Mouse (Mus musculus): ENCODE data around the gene Ikbip. TPM values are rescaled to one million over a fixed set of nuclear protein-coding genes. Genes with fewer than 3 reads are reported as not detected.

The Ikbip gene
- polyA plus RNA-seq (2015; fragmentation: Nextera tagmentation; extraction: Ambion mirVana) = 19.7 and 20.6 TPM in 2 replicates

DNA sequence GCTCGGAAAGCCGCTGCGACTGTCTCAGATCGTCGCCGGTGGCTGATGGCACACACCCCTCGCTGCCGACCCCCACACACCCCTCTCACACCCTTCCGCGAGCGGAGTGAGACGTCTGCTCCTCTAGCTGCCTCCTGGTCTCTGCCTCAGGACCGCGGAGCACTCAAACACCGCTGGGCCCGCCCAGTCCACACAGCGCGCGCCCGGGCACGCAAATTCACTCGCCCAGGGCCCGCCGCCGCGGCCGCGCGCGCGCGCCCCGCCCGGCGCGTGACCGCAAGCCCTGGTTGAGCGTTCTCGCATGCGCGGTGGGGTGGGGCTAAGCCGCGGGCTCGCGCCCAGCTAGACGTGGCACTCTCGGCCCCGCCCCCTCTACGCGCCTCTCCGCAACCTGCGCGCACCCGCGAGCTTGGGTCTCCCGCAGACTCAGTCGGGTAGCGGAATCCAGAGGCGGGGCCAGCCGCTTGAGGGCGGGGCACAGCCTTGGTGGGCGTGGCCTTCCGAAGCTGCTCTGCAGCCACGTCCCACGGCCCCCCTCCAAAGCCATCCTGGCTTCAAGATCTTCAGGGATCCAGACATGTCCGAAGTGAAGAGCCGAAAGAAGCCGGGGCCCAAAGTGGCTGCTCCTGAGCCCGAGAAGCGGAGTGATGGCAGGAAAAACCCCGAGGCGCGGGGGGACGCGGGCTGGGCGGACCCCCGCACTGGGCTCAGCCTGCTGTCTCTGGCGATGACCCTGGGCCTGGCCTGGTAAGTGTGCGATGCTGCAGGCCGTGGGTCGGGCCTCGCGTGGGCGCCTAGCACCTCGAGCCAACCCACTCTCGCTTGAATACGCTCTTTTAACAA is at the start of gene Ikbip, which contains the start of gene Apaf1:
Ikbip (plus strand) TSS at position 391 of the 843 bp plus-strand sequence.
Apaf1 (minus strand) TSS at position 221 of the 843 bp plus-strand sequence.
- Histone ChIP-seq H3K4me2 (ENCODE audit: low read length) (peak within 1 kb of the TSS; percentile 81), H3K9ac (ENCODE audit: low read depth, low read length) (peak within 1 kb of the TSS; percentile 90), H3K27me3 (replicated peaks; ENCODE audit: control insufficient read depth, insufficient read depth, low read length) (no peaks in the 10 kb centered on the region), H3K4me1 (ENCODE audit: control insufficient read depth, insufficient read depth, low read depth, low read length) (peaks cover 4% of the 10 kb centered on the region), H3K9me3 (ENCODE audit: control insufficient read depth, low read length) (no peaks in the 10 kb centered on the region), H3K4me3 (ENCODE audit: low read length) (peak within 1 kb of the TSS; percentile 97), H3K27ac (ENCODE audit: low read depth, low read length) (peak within 1 kb of the TSS; percentile 88), H3K36me3 (ENCODE audit: control insufficient read depth, insufficient read depth, low read length) (peaks cover under 1% of the 10 kb centered on the region)
- WGBS = 0% methylated on average over 79 of the region's 87 CpGs
- peak; percentile 96 for ATAC-seq

DNA sequence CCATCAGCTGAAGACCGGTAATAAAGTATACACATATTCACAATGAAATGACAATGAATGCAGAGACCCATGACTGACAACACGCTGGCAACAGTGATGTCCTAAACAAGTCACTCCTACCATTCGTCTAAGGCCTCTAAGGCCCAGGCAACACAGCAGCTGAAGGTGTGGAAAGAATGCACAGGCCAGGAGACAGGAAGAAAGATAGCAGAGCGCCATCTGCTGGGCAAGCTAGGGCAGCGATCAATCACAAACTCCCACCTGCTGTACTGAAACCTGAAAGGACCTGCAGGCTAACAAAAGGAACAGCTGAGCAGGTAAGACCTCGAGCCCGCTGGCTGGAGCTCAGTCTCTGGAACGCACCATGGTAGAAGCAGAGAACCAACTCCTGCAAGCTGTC is 48.8 kb upstream of the Ikbip start:
- no peaks in the 10 kb centered on the region for H3K27me3 ChIP-seq (replicated peaks; ENCODE audit: control insufficient read depth, insufficient read depth, low read length)
- H3K27ac ChIP-seq (ENCODE audit: low read depth, low read length) = no peak overlapping the region
- ATAC-seq = peak; percentile 90
- no peak overlapping the region for H3K4me2 ChIP-seq (ENCODE audit: low read length)
- H3K4me1 ChIP-seq (ENCODE audit: control insufficient read depth, insufficient read depth, low read depth, low read length) = no peaks in the 10 kb centered on the region
- no peak overlapping the region for H3K4me3 ChIP-seq (ENCODE audit: low read length)
- no peak overlapping the region for H3K9ac ChIP-seq (ENCODE audit: low read depth, low read length)
- peaks cover 10% of the 10 kb centered on the region for H3K36me3 ChIP-seq (ENCODE audit: control insufficient read depth, insufficient read depth, low read length)
- WGBS = 28% methylated on average over 8 of the region's 8 CpGs
- no peaks in the 10 kb centered on the region for H3K9me3 ChIP-seq (ENCODE audit: control insufficient read depth, low read length)

DNA sequence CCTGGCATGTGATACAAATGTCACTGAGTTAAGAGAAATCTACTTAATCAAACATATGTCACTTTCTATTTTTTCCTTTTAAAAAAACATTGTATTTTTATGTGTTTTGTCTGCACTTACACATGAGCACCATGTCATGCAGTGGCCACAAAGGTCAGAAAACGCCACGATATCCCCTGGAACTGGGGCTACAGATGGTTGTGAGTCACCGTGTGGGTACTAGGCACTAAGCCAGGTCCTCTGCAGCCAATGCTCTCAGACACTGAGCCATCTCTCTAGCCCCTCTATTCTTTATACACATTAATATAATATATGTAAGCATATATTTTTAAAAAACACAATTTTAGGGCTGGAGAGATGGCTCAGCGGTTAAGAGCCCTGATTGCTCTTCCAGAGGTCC is 33.0 kb upstream of the Ikbip start:
- H3K9me3 ChIP-seq (ENCODE audit: control insufficient read depth, low read length) = no peaks in the 10 kb centered on the region
- H3K27ac ChIP-seq (ENCODE audit: low read depth, low read length) = no peak overlapping the region
- H3K4me1 ChIP-seq (ENCODE audit: control insufficient read depth, insufficient read depth, low read depth, low read length) = no peaks in the 10 kb centered on the region
- H3K9ac ChIP-seq (ENCODE audit: low read depth, low read length) = no peak overlapping the region
- H3K36me3 ChIP-seq (ENCODE audit: control insufficient read depth, insufficient read depth, low read length) = peaks cover 13% of the 10 kb centered on the region
- 83% methylated on average over 4 of the region's 4 CpGs for WGBS
- no peaks in the 10 kb centered on the region for H3K27me3 ChIP-seq (replicated peaks; ENCODE audit: control insufficient read depth, insufficient read depth, low read length)
- H3K4me2 ChIP-seq (ENCODE audit: low read length) = no peak overlapping the region
- H3K4me3 ChIP-seq (ENCODE audit: low read length) = no peak overlapping the region
- ATAC-seq = no peak

DNA sequence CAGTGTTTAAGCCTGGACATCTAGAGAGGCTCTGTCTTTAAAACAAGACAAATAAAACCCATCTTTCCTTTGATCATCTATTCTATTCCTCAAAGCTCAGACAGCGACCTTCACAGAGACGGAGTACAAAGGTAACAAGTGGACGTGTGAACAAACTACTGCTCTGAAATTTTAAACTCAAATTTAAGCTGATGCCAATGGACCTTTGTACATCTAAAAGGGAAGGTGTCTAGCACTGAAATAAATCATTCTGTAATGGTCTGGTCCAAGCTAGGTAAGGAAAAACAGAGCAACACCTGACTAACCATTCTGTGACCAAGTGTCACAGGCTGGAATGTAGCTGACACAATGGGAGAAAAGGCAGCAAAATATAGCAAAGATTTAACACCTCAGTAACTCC is 31.6 kb upstream of the Ikbip start:
- Histone ChIP-seq H3K36me3 (ENCODE audit: control insufficient read depth, insufficient read depth, low read length) (peaks cover 18% of the 10 kb centered on the region), H3K27ac (ENCODE audit: low read depth, low read length) (no peak overlapping the region), H3K4me3 (ENCODE audit: low read length) (no peak overlapping the region), H3K27me3 (replicated peaks; ENCODE audit: control insufficient read depth, insufficient read depth, low read length) (no peaks in the 10 kb centered on the region), H3K4me1 (ENCODE audit: control insufficient read depth, insufficient read depth, low read depth, low read length) (no peaks in the 10 kb centered on the region), H3K4me2 (ENCODE audit: low read length) (no peak overlapping the region), H3K9me3 (ENCODE audit: control insufficient read depth, low read length) (no peaks in the 10 kb centered on the region), H3K9ac (ENCODE audit: low read depth, low read length) (no peak overlapping the region)
- ATAC-seq = no peak
- 92% methylated on average over 3 of the region's 3 CpGs for WGBS

DNA sequence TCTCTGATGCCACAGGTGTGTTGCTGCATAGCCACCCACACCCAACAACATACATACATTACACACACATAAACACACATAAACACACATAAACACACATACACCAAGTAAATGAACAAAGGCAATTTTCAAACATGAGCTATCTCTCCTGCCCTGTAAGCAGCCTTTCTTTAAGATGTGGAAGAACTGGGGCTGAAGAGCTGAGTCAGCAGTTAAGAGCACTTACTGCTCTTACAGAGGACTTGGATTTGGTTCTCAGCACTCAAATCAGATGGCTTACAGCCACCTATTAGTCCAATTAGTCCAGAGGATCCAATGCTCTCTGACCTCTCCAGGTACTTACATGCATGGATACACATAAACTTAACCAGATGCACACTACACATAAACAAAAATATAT is 30.0 kb upstream of the Ikbip start:
- H3K9ac ChIP-seq (ENCODE audit: low read depth, low read length) = no peak overlapping the region
- ATAC-seq = no peak
- H3K4me2 ChIP-seq (ENCODE audit: low read length) = no peak overlapping the region
- H3K27ac ChIP-seq (ENCODE audit: low read depth, low read length) = no peak overlapping the region
- H3K4me1 ChIP-seq (ENCODE audit: control insufficient read depth, insufficient read depth, low read depth, low read length) = no peaks in the 10 kb centered on the region
- H3K27me3 ChIP-seq (replicated peaks; ENCODE audit: control insufficient read depth, insufficient read depth, low read length) = no peaks in the 10 kb centered on the region
- no peaks in the 10 kb centered on the region for H3K9me3 ChIP-seq (ENCODE audit: control insufficient read depth, low read length)
- no peak overlapping the region for H3K4me3 ChIP-seq (ENCODE audit: low read length)
- H3K36me3 ChIP-seq (ENCODE audit: control insufficient read depth, insufficient read depth, low read length) = peaks cover 13% of the 10 kb centered on the region

DNA sequence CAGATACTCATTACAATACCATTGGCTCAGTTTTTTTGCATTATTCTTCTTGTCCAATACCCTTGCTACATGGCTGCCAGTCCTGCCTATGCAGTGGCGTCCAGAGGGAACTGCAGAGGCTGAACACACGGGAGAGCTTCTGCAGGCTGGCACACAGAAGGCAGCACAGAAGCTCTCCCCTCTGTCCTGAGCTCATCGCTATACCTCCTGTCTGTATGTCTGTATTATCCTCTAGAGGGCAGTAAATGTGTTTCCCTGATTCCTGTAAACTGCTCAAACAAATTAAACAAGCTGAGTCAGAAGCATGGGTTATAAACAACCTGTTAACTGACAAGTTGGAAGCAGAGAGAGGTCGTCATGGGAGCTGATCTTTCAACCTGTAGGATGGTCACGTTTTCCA is 22.0 kb upstream of the Ikbip start:
- Histone ChIP-seq H3K4me3 (ENCODE audit: low read length) (no peak overlapping the region), H3K4me2 (ENCODE audit: low read length) (no peak overlapping the region), H3K4me1 (ENCODE audit: control insufficient read depth, insufficient read depth, low read depth, low read length) (no peaks in the 10 kb centered on the region), H3K9me3 (ENCODE audit: control insufficient read depth, low read length) (no peaks in the 10 kb centered on the region), H3K9ac (ENCODE audit: low read depth, low read length) (no peak overlapping the region), H3K27ac (ENCODE audit: low read depth, low read length) (no peak overlapping the region), H3K36me3 (ENCODE audit: control insufficient read depth, insufficient read depth, low read length) (peaks cover 10% of the 10 kb centered on the region), H3K27me3 (replicated peaks; ENCODE audit: control insufficient read depth, insufficient read depth, low read length) (no peaks in the 10 kb centered on the region)
- peak; percentile 40; the same call in 1 of the 2 replicates for ATAC-seq
- WGBS = 26% methylated on average over 5 of the region's 5 CpGs

DNA sequence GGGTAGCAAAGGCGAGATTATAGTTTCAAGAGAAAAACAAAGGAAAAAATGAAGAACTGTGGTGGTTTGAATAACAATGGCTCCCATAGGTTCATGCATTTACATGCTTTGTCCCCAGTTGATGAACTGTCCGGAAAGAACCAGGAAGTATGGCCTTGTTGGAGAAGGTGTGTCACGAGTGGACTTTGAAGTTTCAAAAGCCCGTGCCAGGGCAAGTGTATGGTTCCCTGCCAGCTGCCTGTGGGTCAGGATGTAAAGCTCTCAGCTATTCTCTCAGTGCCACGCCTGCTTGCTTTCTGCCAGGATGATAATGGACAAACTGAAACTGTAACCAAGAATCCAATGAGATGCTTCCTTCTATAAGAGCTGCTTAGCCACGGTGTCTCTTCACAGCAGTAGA is 20.4 kb upstream of the Ikbip start:
- peaks cover 18% of the 10 kb centered on the region for H3K36me3 ChIP-seq (ENCODE audit: control insufficient read depth, insufficient read depth, low read length)
- WGBS = 88% methylated on average over 6 of the region's 6 CpGs
- no peak overlapping the region for H3K4me3 ChIP-seq (ENCODE audit: low read length)
- no peaks in the 10 kb centered on the region for H3K27me3 ChIP-seq (replicated peaks; ENCODE audit: control insufficient read depth, insufficient read depth, low read length)
- no peak for ATAC-seq
- peaks cover 2% of the 10 kb centered on the region; the same call in 1 of the 2 replicates for H3K9me3 ChIP-seq (ENCODE audit: control insufficient read depth, low read length)
- no peak overlapping the region for H3K4me2 ChIP-seq (ENCODE audit: low read length)
- H3K9ac ChIP-seq (ENCODE audit: low read depth, low read length) = no peak overlapping the region
- H3K4me1 ChIP-seq (ENCODE audit: control insufficient read depth, insufficient read depth, low read depth, low read length) = no peaks in the 10 kb centered on the region
- no peak overlapping the region for H3K27ac ChIP-seq (ENCODE audit: low read depth, low read length)

DNA sequence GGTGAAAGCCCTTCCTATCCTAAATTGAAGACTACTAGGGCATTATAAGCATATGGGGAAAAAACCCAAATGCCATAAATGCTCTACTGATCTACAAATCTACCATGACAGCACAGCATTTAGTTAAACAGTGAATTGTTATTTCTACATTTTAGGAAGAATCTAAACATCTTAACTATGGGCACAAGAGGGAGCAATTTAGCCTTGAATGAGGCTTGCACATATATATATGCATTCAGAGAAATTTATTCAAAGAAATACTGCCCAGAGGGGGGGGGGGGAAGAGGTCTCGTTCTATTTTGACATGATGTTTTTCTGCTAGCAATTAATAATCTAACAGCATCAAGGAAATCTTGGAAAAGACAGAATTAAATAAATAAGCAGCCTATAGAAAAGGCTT is 11.0 kb upstream of the Ikbip start:
- Histone ChIP-seq H3K4me3 (ENCODE audit: low read length) (no peak overlapping the region), H3K4me2 (ENCODE audit: low read length) (no peak overlapping the region), H3K27ac (ENCODE audit: low read depth, low read length) (no peak overlapping the region), H3K9me3 (ENCODE audit: control insufficient read depth, low read length) (no peaks in the 10 kb centered on the region), H3K36me3 (ENCODE audit: control insufficient read depth, insufficient read depth, low read length) (peaks cover 10% of the 10 kb centered on the region; the same call in 1 of the 2 replicates), H3K27me3 (replicated peaks; ENCODE audit: control insufficient read depth, insufficient read depth, low read length) (no peaks in the 10 kb centered on the region), H3K9ac (ENCODE audit: low read depth, low read length) (no peak overlapping the region), H3K4me1 (ENCODE audit: control insufficient read depth, insufficient read depth, low read depth, low read length) (no peaks in the 10 kb centered on the region)
- no peak for ATAC-seq
- 36% methylated on average over 1 of the region's 1 CpGs for WGBS

DNA sequence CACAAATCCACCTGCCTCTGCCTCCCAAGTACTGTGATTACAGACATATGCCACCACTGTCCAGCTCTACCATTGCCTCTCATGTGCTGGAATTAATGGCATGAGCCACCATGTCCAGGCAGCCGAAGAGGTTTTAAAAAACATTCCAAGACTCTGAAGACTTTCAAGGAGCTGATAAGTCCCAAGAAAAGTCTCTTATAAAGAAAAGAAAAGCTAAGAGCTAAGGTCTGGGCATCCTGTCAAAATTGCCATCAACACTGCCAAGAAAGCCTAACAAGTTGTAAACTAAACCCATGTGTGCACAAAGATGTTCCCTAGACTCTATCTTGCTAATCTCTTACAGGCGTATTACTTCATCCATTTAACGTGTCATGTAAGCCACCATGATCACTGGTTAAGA is 9.4 kb upstream of the Ikbip start:
- Histone ChIP-seq H3K36me3 (ENCODE audit: control insufficient read depth, insufficient read depth, low read length) (peaks cover 13% of the 10 kb centered on the region), H3K4me1 (ENCODE audit: control insufficient read depth, insufficient read depth, low read depth, low read length) (no peaks in the 10 kb centered on the region), H3K9me3 (ENCODE audit: control insufficient read depth, low read length) (no peaks in the 10 kb centered on the region), H3K4me2 (ENCODE audit: low read length) (no peak overlapping the region), H3K4me3 (ENCODE audit: low read length) (no peak overlapping the region), H3K9ac (ENCODE audit: low read depth, low read length) (no peak overlapping the region), H3K27ac (ENCODE audit: low read depth, low read length) (no peak overlapping the region), H3K27me3 (replicated peaks; ENCODE audit: control insufficient read depth, insufficient read depth, low read length) (no peaks in the 10 kb centered on the region)
- no peak for ATAC-seq
- WGBS = 90% methylated on average over 3 of the region's 3 CpGs
